Mouse (Mus musculus) right cerebral cortex, adult 2 months (tissue): ENCODE results near the gene Smagp.
"Not testable (repeated sequence)": the region's sequence is repeated elsewhere in the genome, so short reads cannot be mapped to it uniquely, and the experiment has no call there.

Source experiments
- DNase-seq, 2 experiments: peaks; one replicate each; pipeline ENCODE4 v3.0.0; 2021 to 2022; ENCODE audit warnings: low spot score in 2 of 2

Gene Smagp

DNA sequence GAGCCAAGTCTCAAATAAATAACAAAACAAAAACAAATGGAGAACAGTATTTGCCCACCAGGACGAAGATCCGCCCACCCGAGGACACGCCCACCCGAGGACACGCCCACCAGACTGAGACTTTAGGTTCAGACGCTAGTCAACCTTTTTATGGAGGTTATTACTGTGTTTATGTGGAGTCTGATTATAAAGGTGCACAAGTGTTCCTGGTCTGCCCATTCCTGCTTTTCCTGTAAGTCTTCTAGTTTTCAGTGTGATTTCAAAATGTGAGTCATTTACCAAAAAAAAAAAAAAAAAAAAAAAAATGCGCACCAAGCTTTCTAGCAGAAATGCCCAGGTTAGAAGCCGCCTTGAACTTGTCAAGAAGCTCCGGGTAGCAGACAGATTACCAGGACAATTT lies 9.5 kb downstream of the Smagp start:
- DNase-seq = no peak

DNA sequence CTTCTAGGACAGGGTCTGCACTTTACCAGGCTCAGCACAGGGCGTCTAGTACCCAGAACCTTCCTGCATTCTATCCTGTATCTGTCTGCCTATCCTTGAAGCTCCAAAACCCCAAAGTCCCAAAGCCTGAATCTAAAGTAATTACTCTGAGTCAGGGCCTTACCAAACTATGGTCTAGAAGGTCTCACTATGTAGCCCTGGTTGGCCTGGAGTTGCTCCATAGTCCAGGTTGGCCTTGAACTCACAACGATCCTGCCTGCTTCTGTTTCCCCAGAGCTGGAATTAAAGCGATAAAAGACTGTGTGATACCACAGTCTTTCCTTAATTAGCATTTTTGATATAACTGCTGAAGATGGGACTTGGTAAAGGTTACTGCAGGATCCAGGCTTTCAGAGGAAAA lies 12.3 kb downstream of the Smagp start:
- no peak for DNase-seq

DNA sequence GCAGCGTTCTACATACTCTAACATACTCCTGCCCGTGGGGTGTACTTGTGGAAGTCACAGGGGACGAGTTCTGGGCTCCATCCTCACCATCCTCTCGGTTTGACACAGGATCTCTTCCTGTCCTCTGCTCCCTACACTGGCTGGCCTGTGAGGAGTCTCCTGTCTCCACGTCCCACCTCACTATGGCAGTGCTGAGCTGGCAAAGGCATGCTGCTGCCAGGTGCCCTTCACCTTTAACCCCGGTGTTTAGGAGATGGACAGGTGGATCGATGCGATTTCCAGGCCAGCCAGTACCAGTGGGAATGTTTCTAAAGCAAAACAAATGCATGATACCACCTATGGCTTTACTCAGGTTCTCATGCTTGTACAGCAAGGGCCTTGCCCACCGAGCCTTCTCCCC lies 13.0 kb downstream of the Smagp start:
- no peak for DNase-seq

DNA sequence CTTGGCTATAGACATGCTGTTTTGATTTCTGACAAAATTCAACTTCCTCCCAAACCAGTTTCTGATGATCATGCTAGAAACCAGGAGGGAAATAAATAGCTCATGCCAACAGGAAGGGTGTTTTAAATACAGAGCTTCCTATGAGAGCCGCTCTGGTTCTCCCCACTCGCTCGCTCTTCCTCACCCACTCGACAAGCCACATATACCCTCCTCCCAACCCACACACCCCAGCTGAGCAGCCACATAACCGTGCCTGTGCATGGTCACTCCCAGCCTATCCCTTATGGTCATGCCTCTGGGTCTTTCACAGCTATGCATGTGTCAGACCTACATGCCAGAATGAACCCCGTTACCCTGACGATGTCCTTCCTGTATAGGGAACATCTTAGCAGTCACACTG lies 14.6 kb downstream of the Smagp start:
- DNase-seq = peak; percentile 58 to 65

DNA sequence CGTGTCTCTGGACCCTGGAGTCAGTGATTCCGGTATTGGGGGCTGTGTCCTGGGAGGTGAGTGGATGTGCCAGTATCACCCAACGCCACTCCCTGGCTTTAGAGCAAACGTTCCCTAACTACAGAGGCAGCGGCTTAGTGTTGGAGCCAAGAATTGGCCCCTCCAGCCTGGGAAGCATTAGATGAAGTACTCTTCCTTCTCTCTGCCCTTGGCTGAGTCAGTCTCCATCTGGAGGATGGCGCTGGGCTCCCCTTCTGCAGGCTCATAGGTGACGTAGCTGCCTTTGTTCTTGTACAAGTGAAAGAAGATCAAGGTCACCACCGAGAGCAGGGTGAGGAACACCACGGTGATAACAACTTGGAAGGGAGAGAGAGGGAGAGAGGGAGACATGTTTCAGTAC lies 15.1 kb downstream of the Smagp start:
- DNase-seq = not testable (repeated sequence)

DNA sequence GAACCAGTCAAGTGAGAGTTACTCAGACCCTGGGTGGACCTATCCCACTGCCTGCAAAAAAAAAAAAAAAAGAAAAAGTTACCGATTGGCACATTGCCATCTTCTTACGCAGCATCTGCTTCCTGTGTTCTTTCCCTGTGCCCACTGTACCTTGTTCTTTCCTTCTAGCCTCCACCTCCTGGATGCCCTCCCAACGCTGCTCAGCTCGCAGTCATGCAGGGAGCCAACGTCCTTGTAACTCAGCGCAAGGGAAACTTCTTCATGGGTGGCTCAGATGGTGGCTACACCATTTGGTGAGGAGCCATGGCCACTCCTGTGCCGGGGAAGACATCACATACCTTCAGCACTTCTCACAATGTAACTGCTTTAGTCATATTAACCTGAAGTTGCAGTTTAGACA lies 17.5 kb downstream of the Smagp start:
- no peak for DNase-seq

DNA sequence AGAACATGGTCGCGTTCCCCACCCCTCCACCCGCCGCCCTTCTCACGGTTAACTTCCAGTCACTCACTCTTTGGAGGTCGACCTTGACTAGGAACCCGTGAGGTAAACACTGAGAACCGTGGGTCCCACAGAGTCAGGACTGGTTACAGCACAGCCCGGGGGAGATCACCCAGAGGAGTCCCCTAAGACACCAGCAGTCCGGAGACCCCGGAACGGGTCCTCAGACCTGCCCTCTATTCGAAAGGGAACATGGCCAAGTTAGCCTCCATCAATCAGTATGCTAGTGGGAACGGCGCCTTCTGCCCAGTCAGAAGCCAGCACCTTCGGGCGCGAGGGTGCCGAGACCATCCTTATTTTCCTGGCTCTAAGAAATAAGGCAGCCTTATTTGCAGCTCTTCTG lies 20.5 kb downstream of the Smagp start:
- no peak for DNase-seq

DNA sequence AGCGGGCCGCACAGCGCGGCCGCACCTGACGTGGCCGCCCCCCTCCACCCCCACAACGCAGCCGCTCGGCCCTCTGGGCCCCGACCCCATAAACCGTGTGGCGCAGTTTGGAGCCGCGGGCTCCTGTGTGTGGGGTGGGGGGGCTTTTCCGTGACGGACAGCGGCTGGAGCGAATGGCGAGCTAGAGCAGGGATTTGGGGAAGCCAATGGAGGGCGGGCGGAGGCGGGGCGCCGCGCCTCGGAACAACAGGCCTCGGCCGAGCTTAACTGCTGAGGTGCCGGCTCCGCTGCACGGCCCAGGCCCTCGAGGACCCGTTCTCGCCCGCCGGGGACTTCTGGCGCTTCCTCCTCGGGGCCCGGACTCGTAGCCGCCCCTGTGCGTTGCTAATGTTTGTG lies 20.9 kb downstream of the Smagp start:
- peak; percentile 86 to 88 for DNase-seq

DNA sequence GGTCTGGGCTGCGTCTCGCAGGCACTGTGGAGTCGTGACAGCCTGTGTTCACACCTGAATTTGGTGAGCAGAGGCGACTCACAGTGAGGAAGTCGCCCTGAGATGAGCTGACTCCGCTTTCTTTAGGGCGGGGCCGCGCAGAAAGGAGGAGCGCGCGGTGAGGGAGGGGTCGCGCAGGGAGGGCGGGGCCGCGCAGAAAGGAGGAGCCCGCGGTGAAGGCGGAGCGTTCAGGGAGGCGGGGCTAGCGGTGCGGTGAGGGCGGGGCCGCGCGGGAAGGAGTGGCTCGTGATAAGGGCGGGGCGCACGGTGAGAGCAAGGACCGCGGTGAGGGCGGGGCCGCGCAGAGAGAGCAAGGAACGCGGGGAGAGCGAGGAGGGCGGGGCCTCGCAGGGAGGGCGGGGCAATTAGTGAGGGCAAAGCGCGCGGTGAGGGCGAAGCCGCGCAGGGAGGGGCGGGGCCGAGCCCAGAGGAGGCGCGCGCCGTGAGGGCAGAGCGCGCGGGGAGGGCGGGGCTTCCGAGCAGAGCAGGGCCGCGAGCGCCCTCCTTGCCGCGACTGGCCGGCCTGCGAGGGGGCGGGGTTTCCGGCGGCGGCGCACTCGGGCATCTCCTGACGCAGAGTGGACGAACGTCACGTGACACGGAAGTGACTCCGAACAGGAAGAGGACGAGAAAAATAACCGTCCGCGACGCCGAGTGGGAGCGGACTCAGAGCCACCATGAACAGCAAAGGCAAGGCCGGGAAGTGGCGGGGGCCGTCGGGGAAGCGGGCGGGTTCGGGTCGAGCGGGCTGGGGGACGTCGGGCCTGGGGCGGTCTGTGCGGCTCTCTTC lies 21.5 kb downstream of the Smagp start, which contains the start of gene Dazap2:
TSS of gene Dazap2 (plus strand) at position 354 of the 829 bp plus-strand sequence.
- DNase-seq = peak; percentile 97 to 98

DNA sequence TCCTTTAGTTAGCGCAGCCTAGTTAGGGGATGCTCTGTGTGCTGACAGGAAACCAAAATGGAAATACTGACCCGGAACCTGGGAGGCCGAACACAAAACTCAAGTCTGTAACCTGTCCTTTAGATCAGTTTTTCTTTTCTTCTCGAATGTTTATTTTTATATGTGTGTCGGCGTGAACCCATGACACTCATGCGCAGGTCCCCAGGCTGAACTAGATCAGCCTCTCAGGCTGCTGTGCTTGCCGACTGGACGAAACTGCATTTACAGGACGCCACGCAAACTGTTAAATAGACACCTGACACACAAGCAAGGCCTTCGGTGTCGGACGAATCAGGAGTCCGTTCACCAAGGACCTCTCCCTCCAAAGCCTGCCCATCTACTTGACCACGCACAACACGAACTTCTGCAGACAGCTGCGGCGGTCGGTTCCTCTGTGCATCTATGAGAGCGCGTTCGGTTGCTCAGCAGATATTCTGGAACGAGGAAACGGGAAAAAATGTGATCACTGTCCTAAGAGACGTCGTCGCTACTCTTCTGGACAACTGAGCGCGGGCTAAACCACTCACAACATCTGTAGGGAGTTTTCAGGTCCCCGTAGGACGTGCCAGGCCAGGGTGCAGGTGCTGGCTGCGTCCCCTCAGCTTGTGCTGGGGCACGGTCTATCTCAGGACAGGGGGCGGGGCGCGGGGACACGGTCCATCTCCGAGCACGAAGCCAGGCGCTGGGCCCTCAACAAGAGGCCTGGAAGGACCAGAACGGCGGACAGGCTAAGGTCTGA lies 22.3 kb downstream of the Smagp start:
- DNase-seq = peak in 1 of 2 experiments; percentile 38

DNA sequence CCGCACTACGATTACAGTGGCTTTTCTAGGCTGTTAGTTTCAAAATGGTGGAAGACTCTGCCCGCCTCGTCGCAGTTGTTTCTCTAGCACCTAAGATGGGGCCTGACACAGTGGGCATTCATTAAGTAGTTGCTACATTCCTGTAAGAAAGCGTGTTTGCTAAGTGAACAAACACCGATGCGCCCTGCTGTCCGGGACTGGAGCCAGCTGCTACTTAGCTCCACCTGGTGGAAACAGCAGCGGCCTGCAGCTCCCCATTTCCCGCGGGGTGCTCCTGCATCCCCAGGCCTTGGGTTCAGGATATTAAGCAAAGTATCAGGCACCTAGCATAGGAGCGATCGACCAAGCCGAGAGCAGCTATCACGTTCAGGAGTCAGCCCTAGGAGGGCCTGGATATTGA lies 23.2 kb downstream of the Smagp start:
- peak; percentile 77 for DNase-seq

DNA sequence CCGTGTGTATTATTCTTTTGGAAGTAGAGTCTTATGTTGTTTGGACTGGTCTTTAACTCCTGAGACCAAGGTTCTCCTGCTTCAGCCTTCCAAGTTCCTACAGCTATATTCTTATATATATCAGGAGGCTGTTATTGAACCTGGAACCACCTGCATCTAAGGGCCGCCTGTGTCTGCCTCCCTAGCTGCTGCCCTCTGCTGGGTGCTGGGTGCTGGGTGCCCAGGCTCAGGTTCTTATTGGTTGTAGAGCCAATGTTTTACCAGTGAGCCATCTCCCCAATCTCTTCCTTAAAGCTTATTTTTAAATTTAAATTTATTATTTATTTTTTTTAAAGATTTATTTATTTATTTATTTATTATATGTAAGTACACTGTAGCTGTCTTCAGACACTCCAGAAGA lies 24.3 kb downstream of the Smagp start:
- DNase-seq = no peak

DNA sequence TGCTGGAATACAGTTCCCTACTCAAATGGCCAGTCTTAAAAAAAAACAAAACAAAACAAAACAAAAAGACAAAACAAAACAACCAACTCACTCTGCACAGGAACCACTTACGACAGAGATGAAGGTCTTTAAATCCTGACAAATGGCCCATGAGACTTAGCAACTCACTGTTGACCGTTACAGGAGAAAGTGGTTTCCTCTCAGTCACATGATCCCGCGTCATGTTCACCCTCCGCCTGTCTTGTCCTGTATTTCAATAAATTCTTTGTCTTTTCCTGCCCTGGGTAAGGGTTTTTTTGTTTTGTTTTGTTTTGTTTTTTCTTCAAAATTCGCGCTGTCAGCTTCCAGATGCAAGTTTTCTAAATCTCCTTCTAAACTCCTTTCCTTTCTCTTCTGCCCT lies 24.8 kb downstream of the Smagp start:
- no peak for DNase-seq

DNA sequence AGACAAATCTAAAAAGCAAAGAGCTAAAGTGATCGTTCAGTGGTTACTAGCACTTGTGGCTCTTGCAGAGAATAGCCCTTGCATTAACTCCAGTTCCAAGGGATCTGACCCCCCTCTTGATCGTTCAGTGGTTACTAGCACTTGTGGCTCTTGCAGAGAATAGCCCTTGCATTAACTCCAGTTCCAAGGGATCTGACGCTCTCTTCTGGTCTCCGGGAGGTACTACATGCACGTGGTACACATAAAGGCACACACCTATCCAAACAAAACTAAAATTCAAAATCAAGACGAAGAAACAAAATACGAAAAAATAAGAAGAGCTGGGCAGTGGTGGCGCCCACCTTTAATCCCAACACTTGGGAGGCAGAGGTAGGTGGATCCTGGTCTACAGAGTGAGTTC lies 30.1 kb downstream of the Smagp start:
- DNase-seq = not testable (repeated sequence)

DNA sequence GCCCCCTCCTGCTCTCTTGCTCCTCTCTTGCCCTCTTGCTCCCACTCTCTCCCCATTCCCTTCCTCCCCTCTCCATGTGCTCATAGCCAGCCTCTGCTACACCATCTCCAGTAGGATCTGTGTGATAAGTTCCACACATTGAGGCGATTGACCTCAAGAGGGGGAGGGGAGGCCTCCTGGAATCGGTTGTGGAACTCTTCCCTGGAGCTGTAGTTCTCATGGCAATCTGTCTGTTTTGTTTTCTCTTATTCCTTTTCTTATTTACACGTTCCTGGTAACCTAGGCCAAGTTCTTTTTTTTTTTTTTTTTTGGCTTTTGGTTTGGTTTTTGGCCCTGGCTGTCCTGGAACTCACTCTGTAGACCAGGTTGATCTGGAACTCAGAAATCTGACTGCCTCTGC lies 35.1 kb downstream of the Smagp start:
- DNase-seq = no peak

DNA sequence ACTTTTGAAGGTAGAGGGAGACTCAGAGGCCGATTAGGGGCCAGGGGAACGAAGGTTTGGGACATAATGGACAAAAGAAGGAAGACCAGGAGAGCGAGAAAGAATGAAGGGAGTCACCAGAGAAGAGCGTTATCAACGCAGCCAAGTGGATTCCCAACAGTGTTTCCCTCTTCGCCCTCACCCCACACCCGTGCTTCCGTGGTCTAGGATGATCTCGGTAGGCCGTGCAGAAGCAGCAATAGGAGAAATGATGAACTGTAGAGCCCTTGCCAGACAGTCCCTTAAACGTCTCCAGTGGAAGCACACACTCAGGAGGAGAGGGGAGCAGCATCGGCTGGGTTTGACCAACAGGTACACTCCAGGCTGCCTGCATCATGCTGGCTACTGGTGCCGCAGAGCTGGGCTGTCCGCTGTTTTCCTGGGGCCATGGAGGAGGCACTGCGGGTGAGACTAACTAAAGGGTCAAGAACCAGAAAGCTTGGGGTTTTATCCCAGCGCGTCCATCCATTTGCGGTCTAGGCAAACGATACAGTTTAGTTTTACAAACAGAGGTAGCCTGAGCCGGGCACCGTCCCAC lies 36.0 kb downstream of the Smagp start:
- DNase-seq = no peak

DNA sequence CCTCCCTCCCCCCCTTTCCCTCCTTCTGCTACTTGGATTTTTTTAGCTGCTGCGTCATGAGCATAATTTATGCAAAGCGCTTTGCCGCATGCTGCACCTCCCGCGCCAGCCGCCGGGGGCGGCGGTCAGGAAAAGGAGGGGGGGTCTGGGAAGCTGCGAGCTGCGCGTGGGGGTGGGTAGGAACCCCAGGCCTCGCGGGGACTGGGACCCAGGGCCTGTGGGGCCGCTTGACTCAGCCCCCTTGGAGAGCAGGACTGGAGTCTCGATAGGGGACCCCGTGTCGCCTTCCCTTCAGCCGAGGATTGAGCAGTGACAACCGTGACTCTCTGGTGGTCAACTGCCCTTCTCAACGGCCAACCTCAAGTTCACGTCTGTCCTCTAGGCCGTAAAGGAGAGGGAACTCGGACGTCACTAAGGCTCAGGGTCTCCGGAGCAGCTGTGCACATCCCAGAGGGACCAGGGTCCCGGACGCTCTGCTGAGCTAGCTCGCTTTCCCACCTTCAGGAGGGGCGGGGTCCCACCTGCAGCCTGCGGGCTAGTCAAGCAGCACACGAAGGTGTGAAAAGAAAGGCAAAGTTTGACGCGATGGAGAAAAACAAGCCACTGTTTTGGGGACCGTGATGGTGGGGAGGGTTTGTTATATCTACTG lies 36.6 kb downstream of the Smagp start:
- peak; percentile 64 to 71 for DNase-seq

DNA sequence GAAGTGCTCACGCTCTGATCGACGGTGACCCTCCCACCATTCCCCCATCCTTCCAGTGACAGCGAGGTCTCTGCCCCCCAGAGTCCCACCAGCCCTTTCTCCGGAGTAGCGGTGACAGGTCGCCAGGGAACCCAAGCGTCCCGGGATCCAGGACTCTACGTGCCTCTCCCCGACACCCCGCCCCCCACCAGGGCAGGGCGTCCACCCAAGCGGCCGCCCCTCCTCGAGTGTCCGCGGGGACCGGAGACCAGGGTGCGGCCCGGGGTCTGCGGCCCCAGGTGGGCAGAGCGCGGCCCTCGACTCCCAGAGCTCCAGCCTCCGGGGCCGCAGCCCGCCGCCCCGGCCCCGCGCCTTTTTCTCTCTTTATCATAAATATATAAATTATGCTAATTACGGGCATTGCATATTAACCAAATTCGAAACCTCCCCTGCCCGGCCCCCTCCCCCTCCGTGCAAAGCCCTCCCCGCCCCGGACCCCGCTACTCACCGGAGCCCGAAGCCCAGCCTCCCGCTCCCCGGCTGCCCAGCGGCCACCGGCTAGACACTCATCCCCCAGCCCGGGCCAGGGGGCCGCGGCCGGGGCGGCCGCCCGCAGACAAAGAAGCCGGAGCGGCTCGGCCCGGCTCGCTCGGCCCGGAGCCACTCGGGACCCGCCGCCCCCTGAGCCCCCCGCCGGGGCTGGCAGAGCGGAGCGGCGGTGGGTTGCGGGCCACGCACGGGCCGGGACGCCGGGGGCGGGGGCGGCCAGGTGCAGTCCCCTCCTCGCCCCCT lies 37.3 kb downstream of the Smagp start, which contains the start of gene Pou6f1:
TSS of gene Pou6f1 (minus strand) at position 709 of the 771 bp plus-strand sequence.
- peak; percentile 36 to 43 for DNase-seq

DNA sequence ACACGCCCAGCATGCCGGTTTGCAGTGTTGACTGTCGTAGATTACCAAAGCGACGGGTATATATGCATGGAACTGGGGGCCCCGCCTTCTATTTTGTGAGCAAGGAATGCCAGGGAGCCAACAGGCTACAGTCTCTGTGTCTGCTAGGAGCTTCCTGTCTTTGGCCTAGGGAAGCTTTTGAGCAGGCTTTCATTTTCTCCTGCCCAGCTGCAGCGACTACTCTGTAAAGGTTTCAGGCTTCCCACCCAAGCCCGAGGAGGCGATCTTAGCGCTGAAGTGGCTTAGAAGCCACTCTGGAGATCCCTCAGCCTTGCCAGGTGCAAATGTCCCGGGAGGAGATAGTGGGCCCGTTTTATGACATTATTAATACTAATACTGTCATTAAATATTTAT lies 37.9 kb downstream of the Smagp start:
- DNase-seq = peak; percentile 40 to 56

DNA sequence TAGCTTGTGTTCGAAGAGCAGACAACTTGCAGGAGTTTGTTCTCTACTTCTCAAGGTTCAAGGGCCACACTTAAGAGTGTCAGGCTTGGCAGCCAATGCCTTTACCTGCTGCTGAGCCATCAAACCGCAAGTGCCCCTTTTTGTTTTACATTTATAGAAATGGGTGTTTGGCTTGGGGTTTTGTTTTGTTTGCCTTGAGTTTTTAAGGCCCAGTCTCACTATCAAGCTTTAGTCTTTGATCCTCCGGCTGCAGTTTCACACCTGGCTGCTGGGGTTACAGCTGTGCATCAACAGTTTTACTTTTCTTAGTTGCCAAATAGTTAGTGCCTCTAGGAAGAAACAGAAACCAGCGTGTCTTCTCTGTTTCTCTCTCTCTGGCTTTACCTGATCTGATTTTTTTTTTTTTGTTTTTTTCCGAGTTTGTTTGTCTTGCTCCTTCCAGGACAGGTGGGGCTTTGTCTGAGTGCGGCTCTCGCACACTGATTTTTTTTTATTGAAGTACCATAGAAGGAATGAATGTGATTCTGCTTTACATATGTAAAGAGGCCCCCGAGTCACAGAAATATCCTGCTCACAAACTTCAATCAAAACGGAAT lies 38.4 kb downstream of the Smagp start:
- DNase-seq = no peak

DNA sequence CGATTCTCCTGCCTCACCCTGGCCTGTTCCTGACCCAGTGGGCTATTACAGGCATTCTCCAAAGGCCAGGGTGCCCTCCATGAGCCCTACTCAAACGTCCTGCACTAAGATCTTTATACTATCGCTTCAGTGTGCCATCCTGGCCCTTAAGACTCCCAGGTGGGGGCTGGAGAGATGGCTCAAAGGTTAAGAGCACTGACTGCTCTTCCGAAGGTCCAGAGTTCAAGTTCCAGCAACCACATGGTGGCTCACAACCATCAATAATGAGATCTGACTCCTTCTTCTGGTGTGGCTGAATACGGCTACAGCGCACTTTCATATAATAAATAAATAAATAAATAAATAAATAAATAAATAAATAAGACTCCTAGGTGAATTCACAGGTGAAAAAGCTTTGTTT lies 43.9 kb downstream of the Smagp start:
- no peak for DNase-seq
